Mouse (Mus musculus) urinary bladder, postnatal 0 days (tissue): Measurements from ENCODE around the gene Csrp1. TPM values are rescaled to one million over a fixed set of nuclear protein-coding genes. Genes with fewer than 3 reads are reported as not detected.

Experiments used
- polyA plus RNA-seq: library from polyadenylated mRNA; unstranded; fragments of >200 nt; fragmentation: Nextera tagmentation; extraction: Ambion mirVana; gene quantifications from 2 replicates; pipeline ENCODE4 v1.2.1, GENCODE M21; 2015

Csrp1 gene
- 3,587 and 3,842 TPM in 2 replicates for polyA plus RNA-seq

DNA sequence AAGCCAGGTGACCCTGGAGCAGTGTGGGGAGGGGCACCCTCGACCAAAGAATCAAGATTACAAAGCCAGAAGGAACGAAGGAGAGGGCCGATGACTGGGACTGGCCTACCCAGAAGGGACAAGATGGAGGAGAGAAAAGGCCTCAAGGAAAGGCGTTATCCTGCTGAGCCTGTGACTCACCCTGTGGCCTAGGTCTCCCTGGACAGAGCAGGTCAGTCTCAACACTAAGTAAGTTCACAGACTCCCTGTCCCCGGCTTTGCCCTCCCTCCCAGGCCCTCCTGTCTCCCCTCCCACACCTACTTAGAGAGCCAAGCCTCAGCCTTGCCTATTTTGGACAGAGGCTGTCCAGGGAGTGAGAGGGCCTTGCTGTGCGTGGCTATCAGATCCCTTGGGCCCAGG, at the start of gene Csrp1:
Gene Csrp1, plus strand, starts transcription at position 79 of the 400 bp plus-strand sequence.

GRCm38 (mm10) chr1:135765645-135766591, 46.1 kb downstream of the Csrp1 start, which contains the start of gene Phlda3:
Phlda3 (plus strand) TSS chr1:135766119.

GRCm38 (mm10) chr1:135778780-135779535, 59.1 kb downstream of the Csrp1 start, which contains the start of gene Tnni1:
Tnni1 (plus strand) TSS chr1:135779434.

Other genes starting within 250 kb of the Csrp1 start
- 12.2 TPM in 2 replicates for gene Nav1, start 112.8 kb upstream of the Csrp1 start, polyA plus RNA-seq
- gene Phlda3, start 46.1 kb downstream of the Csrp1 start, polyA plus RNA-seq = 142 and 144 TPM in 2 replicates
- gene Tnni1, start 59.4 kb downstream of the Csrp1 start, polyA plus RNA-seq = 1.1 and 2.5 TPM in 2 replicates
- 28.7 and 32.8 TPM in 2 replicates for gene Lad1, start 98.5 kb downstream of the Csrp1 start, polyA plus RNA-seq
- gene Tnnt2, start 116.3 kb downstream of the Csrp1 start, polyA plus RNA-seq = 2,839 and 2,890 TPM in 2 replicates
- gene Pkp1, start 199.1 kb downstream of the Csrp1 start, polyA plus RNA-seq = 1.3 and 1.5 TPM in 2 replicates